In the genomic region with DNA sequence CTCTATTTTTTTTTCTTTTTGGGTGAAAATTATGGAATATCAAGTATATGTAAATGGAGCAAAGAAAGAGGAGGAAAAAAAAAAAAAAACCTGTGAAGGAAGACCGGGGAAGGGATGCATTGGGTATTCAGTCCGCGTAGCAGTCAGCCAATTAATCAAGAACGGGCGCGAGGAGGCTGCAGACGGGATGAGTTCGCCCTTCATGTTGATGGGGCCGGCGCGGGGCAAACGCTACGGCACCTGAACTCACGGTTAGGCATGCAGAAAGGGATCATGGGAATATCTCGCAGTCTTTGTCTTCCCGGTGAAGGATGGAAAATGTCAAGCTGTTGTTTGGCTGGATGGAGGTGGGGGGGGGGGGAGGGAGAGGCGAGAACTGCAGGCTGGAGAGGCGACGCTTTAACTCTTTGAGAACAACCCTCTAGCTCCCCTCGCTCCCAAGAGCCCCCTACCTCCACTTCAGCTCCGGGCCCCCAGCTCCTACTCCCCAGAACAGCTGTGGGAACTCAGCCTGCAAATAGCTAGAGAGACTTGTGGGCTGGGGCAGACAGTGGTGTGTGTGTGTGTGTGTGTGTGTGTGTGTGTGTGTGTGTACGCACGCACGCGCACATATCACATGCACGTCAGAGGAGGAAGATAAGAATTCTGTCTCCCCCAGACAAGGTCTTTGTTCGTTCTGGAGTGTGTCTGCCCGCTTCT, we compare ENCODE assay signal across 11 mouse cellular contexts.
A peak's percentile ranks its signal among the peaks of the same experiment; 100 is the strongest.
DNase-seq lines count a peak whose midpoint lies in the region; ATAC-seq lines count a peak whose summit lies in the region.
"Had no signal": no experiment of that assay in that cellular context is flagged by ENCODE, and none has a peak within 500 bp of the region (broad histone marks: within the 10 kb centered on the region; RNA-seq: fewer than 3 reads in every experiment).

No protein-coding gene starts in this region.

- H3K9me3 ChIP-seq in embryonic facial prominence, embryonic 13.5 days: no peaks in the 10 kb centered on the region
- H3K9me3 ChIP-seq in hindbrain, embryonic 14.5 days (ENCODE audit: control insufficient read depth, low read length): no peaks in the 10 kb centered on the region
- no peaks in the 10 kb centered on the region for H3K9me3 ChIP-seq in neural tube, embryonic 14.5 days (ENCODE audit: control insufficient read depth, low read length)

- H3K36me3 ChIP-seq in embryonic facial prominence, embryonic 13.5 days: no peaks in the 10 kb centered on the region
- H3K36me3 ChIP-seq in hindbrain, embryonic 14.5 days (replicated peaks; ENCODE audit: control insufficient read depth, insufficient read depth): no peaks in the 10 kb centered on the region
- no peaks in the 10 kb centered on the region for H3K36me3 ChIP-seq in neural tube, embryonic 14.5 days (ENCODE audit: control insufficient read depth, insufficient read depth, low read length)

- no peak overlapping the region for H3K27ac ChIP-seq in embryonic facial prominence, embryonic 13.5 days
- H3K27ac ChIP-seq in hindbrain, embryonic 14.5 days: peak overlapping the region; percentile 93
- H3K27ac ChIP-seq in neural tube, embryonic 14.5 days (ENCODE audit: low read depth, low read length): peak overlapping the region; percentile 80

- DNase-seq in left cerebral cortex, adult 18-20 months (ENCODE audit: low spot score in 2 of 2): peak; percentile 9 to 15
- DNase-seq in left cerebral cortex, postnatal 36 days (ENCODE audit: low spot score in 2 of 2): no peak
- DNase-seq in hindbrain, embryonic 14.5 days (ENCODE audit: low spot score): peak; percentile 78
- DNase-seq in spleen, postnatal 36 days (ENCODE audit: low spot score in 2 of 2): no peak
- DNase-seq in adrenal gland, adult 18-20 months (ENCODE audit: low spot score in 2 of 2): no peak
- no peak for DNase-seq in thymus, postnatal 10 days (ENCODE audit: low spot score in 2 of 2)
- DNase-seq: heart, postnatal 14 days; liver had no signal

- peaks cover 12% of the 10 kb centered on the region for H3K4me1 ChIP-seq in embryonic facial prominence, embryonic 13.5 days
- peaks cover 33% of the 10 kb centered on the region for H3K4me1 ChIP-seq in hindbrain, embryonic 14.5 days (replicated peaks; ENCODE audit: control insufficient read depth, insufficient read depth, low read length)
- H3K4me1 ChIP-seq in neural tube, embryonic 14.5 days (ENCODE audit: control insufficient read depth, insufficient read depth, low read length): peaks cover 13% of the 10 kb centered on the region

- H3K9ac ChIP-seq in embryonic facial prominence, embryonic 13.5 days: no peak overlapping the region
- peak overlapping the region; percentile 48 for H3K9ac ChIP-seq in hindbrain, embryonic 14.5 days
- H3K9ac ChIP-seq in neural tube, embryonic 14.5 days (replicated peaks; ENCODE audit: low read depth, low read length): 0 out of 2 replicates have a peak overlapping the region, but pooled peaks have one; percentile 28

- ATAC-seq in embryonic facial prominence, embryonic 13.5 days (ENCODE audit: insufficient number of reproducible peaks, insufficient read depth, low FRiP score, low TSS enrichment, low read depth): no peak
- ATAC-seq in hindbrain, embryonic 14.5 days (ENCODE audit: low FRiP score): peak; percentile 81
- ATAC-seq in neural tube, embryonic 14.5 days (ENCODE audit: low read depth): peak; percentile 79

- intact Hi-C loops in left cerebral cortex, postnatal 36 days (cut with DNase I): no loop called here

- peak overlapping the region; percentile 11; the same call in 1 of the 2 replicates for H3K4me2 ChIP-seq in embryonic facial prominence, embryonic 13.5 days
- H3K4me2 ChIP-seq in hindbrain, embryonic 14.5 days (replicated peaks): peak overlapping the region; percentile 43
- H3K4me2 ChIP-seq in neural tube, embryonic 14.5 days (ENCODE audit: low read depth, low read length): peak overlapping the region; percentile 41

- peaks cover 4% of the 10 kb centered on the region; the same call in 1 of the 2 replicates for H3K27me3 ChIP-seq in embryonic facial prominence, embryonic 13.5 days
- no peaks in the 10 kb centered on the region for H3K27me3 ChIP-seq in hindbrain, embryonic 14.5 days (ENCODE audit: control insufficient read depth, insufficient read depth, low read length)
- no peaks in the 10 kb centered on the region for H3K27me3 ChIP-seq in neural tube, embryonic 14.5 days (ENCODE audit: control insufficient read depth, insufficient read depth, low read length)

- WGBS in embryonic facial prominence, embryonic 13.5 days: 34% methylated on average over 27 of the region's 28 CpGs
- WGBS in hindbrain, embryonic 14.5 days: 12% methylated on average over 26 of the region's 28 CpGs
- WGBS in neural tube, embryonic 14.5 days: 16% methylated on average over 26 of the region's 28 CpGs

- no peak overlapping the region for H3K4me3 ChIP-seq in embryonic facial prominence, embryonic 13.5 days
- 0 out of 2 replicates have a peak overlapping the region, but pooled peaks have one; percentile 5 for H3K4me3 ChIP-seq in hindbrain, embryonic 14.5 days (replicated peaks; ENCODE audit: low read length)
- peak overlapping the region; percentile 7; the same call in 1 of the 2 replicates for H3K4me3 ChIP-seq in neural tube, embryonic 14.5 days (ENCODE audit: low read depth, low read length)
- H3K4me3 ChIP-seq: erythroblast, embryonic 14.5 days had no signal

Comparison
In these comparisons a context has a peak if more than half of its experiments do, and no peak if none do; other contexts are left out.
1. DNase-seq: peak in left cerebral cortex, adult 18-20 months (2 of 2) and hindbrain, embryonic 14.5 days (single experiment); none in left cerebral cortex, postnatal 36 days (0 of 2), spleen, postnatal 36 days (0 of 2), adrenal gland, adult 18-20 months (0 of 2) and thymus, postnatal 10 days (0 of 2).
2. Peak in every context shown above with its lines, with median percentiles within 50 percentile points of each other: H3K4me2 ChIP-seq.